Mouse (Mus musculus): ENCODE results near the gene Bub1b.
A peak's percentile ranks its signal among the peaks of the same experiment; 100 is the strongest.

Gene Bub1b

GRCm38 (mm10) chr2:118597673-118598568, at the start of gene Bub1b:
Gene Bub1b (plus strand): TSS chr2:118598211.
- peak; percentile 92 to 94 for DNase-seq

GRCm38 (mm10) chr2:118548421-118549221, 49.4 kb upstream of the Bub1b start:
- DNase-seq, result no peak

- DNase-seq, result peak; percentile 100
These were observed 48.2 kb upstream of the Bub1b start, which contains the start of gene Bmf for GRCm38 (mm10) chr2:118549507-118550473. Gene Bmf (minus strand): TSS chr2:118549687.

GRCm38 (mm10) chr2:118551606-118552005, 46.4 kb upstream of the Bub1b start:
- DNase-seq, result no peak

GRCm38 (mm10) chr2:118554356-118554990, 43.5 kb upstream of the Bub1b start:
- peak; percentile 69 to 77 for DNase-seq

GRCm38 (mm10) chr2:118558426-118558825, 39.6 kb upstream of the Bub1b start:
- no peak for DNase-seq

- no peak for DNase-seq
These were observed 36.0 kb upstream of the Bub1b start for GRCm38 (mm10) chr2:118562015-118562414.

- no peak for DNase-seq
These were observed 35.6 kb upstream of the Bub1b start for GRCm38 (mm10) chr2:118562431-118562830.

- peak in 1 of 2 experiments; percentile 11 for DNase-seq
These were observed 30.8 kb upstream of the Bub1b start for GRCm38 (mm10) chr2:118567179-118567578.

- no peak for DNase-seq
These were observed 27.1 kb upstream of the Bub1b start for GRCm38 (mm10) chr2:118570939-118571338.

GRCm38 (mm10) chr2:118572183-118572836, 25.7 kb upstream of the Bub1b start:
- DNase-seq, result peak; percentile 23 to 42

- no peak for DNase-seq
These were observed 24.9 kb upstream of the Bub1b start for GRCm38 (mm10) chr2:118573135-118573534.

- peak; percentile 80 to 86 for DNase-seq
These were observed 12.0 kb upstream of the Bub1b start for GRCm38 (mm10) chr2:118586013-118586412.

GRCm38 (mm10) chr2:118587686-118588085, 10.3 kb upstream of the Bub1b start:
- DNase-seq, result no peak

GRCm38 (mm10) chr2:118591083-118591482, 6.9 kb upstream of the Bub1b start:
- DNase-seq, result no peak

- no peak for DNase-seq
These were observed 1.1 kb downstream of the Bub1b start for GRCm38 (mm10) chr2:118599087-118599486.

GRCm38 (mm10) chr2:118601599-118602263, 3.7 kb downstream of the Bub1b start:
- DNase-seq, result peak; percentile 17 to 19

GRCm38 (mm10) chr2:118604091-118604490, 6.1 kb downstream of the Bub1b start:
- peak in 1 of 2 experiments; percentile 24 for DNase-seq

GRCm38 (mm10) chr2:118606032-118606431, 8.0 kb downstream of the Bub1b start:
- DNase-seq, result peak; percentile 25 to 30

GRCm38 (mm10) chr2:118606976-118607375, 9.0 kb downstream of the Bub1b start:
- no peak for DNase-seq

GRCm38 (mm10) chr2:118618013-118618412, 20.0 kb downstream of the Bub1b start:
- peak; percentile 61 to 65 for DNase-seq

Data from lung, adult 18-20 months (tissue).